Mouse (Mus musculus) heart, adult 2 months (tissue): Measurements from ENCODE around the gene Mlf2.

Experiments
- CTCF ChIP-seq: fragments of 200-600 bp; IDR thresholded peaks from 2 replicates; pipeline ENCODE4 v1.8.1; 2022; ENCODE audit warnings: antibody characterized with exemption, mild to moderate bottlenecking, moderate library complexity
- EP300 ChIP-seq: fragments of 200-500 bp; IDR thresholded peaks from 2 replicates; pipeline ENCODE4 v1.6.1; 2011; ENCODE audit warnings: low read depth, low read length, control low read depth; ENCODE audit not compliant: insufficient read depth
- POLR2A ChIP-seq: fragments of 200-500 bp; IDR thresholded peaks from 2 replicates; pipeline ENCODE4 v1.6.1; 2011; ENCODE audit warnings: mild to moderate bottlenecking, low read depth, low read length, control low read depth; ENCODE audit not compliant: insufficient read depth

- no peak for TF ChIP-seq CTCF
- no peak for TF ChIP-seq EP300
- TF ChIP-seq POLR2A: no peak
Observed at GRCm38 (mm10) chr6:124932314-124932695, 1.1 kb downstream of the Mlf2 start.
